Mouse (Mus musculus): ENCODE results near the gene Rab40c.

DNA sequence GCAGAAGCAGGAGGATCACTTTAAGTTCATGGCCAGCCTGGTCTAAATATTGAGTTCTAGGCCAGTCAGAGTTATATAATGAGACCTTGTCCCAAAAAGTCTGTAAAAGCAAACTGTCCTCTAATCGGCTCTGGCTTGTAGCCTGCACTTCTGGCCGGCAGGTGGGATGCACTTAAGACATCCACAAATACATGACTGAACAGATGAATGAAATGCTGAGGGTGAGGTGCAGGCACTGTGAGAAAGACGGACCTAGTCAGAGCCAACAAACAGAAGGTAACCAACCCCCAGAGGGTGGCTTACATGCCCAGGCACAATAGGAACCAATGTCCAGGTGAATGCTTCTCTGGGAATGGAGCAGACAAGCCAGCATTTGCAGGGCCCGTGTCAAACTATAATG, 5.2 kb downstream of the Rab40c start:
- TF ChIP-seq CTCF (IDR thresholded peaks at IDR 0.05; ENCODE audit: extremely low read depth, insufficient read depth, low read length) = no peak
- no peak for TF ChIP-seq POLR2A (IDR thresholded peaks at IDR 0.05; ENCODE audit: extremely low read depth, insufficient read depth, low read length)
